8 mouse cellular contexts compared by ENCODE assay signal in the genomic region with DNA sequence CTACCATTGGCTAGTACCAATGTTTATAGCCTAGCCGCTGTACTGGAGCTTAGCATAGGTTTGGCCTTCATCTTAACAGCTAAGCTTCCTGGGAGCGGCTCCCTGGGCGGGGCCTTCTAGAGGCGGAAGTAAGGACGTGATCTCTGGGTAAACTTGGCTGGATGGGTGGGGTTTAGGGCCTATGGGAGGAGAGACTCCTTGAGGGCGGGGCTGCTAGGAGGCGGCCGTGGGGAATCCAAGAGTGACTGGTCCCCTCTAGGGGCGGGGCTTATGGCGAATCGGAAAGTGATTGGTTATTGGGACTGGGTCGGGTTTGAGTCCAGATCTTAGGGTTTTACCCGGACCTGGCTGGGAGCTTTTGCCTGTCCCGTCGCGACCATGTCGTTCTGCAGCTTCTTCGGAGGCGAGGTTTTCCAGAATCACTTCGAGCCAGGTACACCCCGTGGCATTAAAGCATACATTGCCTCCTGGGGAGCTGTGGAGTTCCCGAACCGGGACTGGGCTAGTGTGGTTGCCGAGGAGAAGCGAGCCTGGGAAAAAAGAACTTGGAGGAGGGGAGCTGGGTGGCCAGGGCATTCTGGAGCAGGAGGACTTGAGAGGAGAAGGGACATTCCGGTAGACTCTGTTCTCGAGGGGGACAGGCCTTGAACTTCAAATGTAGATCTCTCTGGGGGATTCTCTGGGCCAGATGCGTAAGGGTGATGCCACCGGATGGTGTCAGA. TPM values are rescaled to one million over a fixed set of nuclear protein-coding genes. Genes with fewer than 3 reads are reported as not detected.
DNase-seq lines count a peak whose midpoint lies in the region; ATAC-seq lines count a peak whose summit lies in the region.

A gene (plus strand): TSS at position 313 of the 722 bp plus-strand sequence.

- ATAC-seq in hindbrain, embryonic 12.5 days (ENCODE audit: low FRiP score) = peak; percentile 95

- peak within 1 kb of the TSS; percentile 61 for H3K9ac ChIP-seq in hindbrain, embryonic 12.5 days

- peak; percentile 99 for DNase-seq in NIH3T3 (ENCODE audit: low read depth)
- peak; percentile 93 to 96 for DNase-seq in cerebellum, postnatal 10 days
- peak; percentile 89 to 90 for DNase-seq in frontal cortex, postnatal 10 days (ENCODE audit: low spot score in 2 of 2)
- peak; percentile 84 to 96 for DNase-seq in layer of hippocampus, postnatal 14 days (ENCODE audit: low spot score in 2 of 2)
- peak; percentile 96 for DNase-seq in lung, postnatal 14 days
- DNase-seq in retina, adult 2 months (ENCODE audit: low read depth, low spot score) = peak; percentile 87
- peak; percentile 93 to 97 for DNase-seq in thymus, postnatal 36 days

- H3K36me3 ChIP-seq in hindbrain, embryonic 12.5 days = peaks cover 14% of the 10 kb centered on the region; the same call in 1 of the 2 replicates

- H3K4me1 ChIP-seq in hindbrain, embryonic 12.5 days = peaks cover 15% of the 10 kb centered on the region

- no peaks in the 10 kb centered on the region for H3K9me3 ChIP-seq in hindbrain, embryonic 12.5 days (replicated peaks)

- WGBS in hindbrain, embryonic 12.5 days = under 1% methylated on average over 29 of the region's 29 CpGs

- peaks cover 10% of the 10 kb centered on the region; the same call in 1 of the 2 replicates for H3K27me3 ChIP-seq in hindbrain, embryonic 12.5 days

- peak within 1 kb of the TSS; percentile 49 for H3K4me3 ChIP-seq in hindbrain, embryonic 12.5 days

- H3K4me2 ChIP-seq in hindbrain, embryonic 12.5 days (replicated peaks) = peak within 1 kb of the TSS; percentile 72

- 0 out of 2 replicates have a peak within 1 kb of the TSS, but pooled peaks have one; percentile 44 for H3K27ac ChIP-seq in hindbrain, embryonic 12.5 days

RNA-seq across cellular contexts. Expression of the gene that starts here (rescaled TPM):
- 21.8 and 22.6 TPM in 2 replicates for polyA plus RNA-seq in hindbrain, embryonic 12.5 days (2016; fragmentation: Nextera tagmentation; extraction: Ambion mirVana)
- total RNA-seq in layer of hippocampus, postnatal 14 days (2021) = 10 to 100 TPM; 44.4 to 51.2 TPM

Comparison
In these comparisons a context has a peak if more than half of its experiments do, and no peak if none do; other contexts are left out.
1. Peak in every context shown above with its lines: DNase-seq, ATAC-seq, H3K4me3 ChIP-seq and H3K27ac ChIP-seq.